ENCODE assay signal across 22 mouse cellular contexts in genomic region chr7:46899343-46899742, GRCm38 (mm10). TPM values are rescaled to one million over a fixed set of nuclear protein-coding genes. Genes with fewer than 3 reads are reported as not detected.
"Had no signal": no experiment of that assay in that cellular context is flagged by ENCODE, and none has a peak within 500 bp of the region (broad histone marks: within the 10 kb centered on the region; RNA-seq: fewer than 3 reads in every experiment).

No protein-coding gene starts in this region.

- H3K27me3 ChIP-seq: limb, embryonic 13.5 days; liver, embryonic 12.5 days; megakaryocyte, embryonic 14.5 days; neural tube, embryonic 15.5 days had no signal

- H3K4me2 ChIP-seq: limb, embryonic 13.5 days; liver, embryonic 12.5 days; lung, embryonic 14.5 days; midbrain, embryonic 11.5 days; neural tube, embryonic 15.5 days had no signal

- H3K9me3 ChIP-seq: limb, embryonic 13.5 days; liver, embryonic 12.5 days; megakaryocyte, embryonic 14.5 days; neural tube, embryonic 15.5 days had no signal

- H3K27ac ChIP-seq: limb, embryonic 13.5 days; macrophage; neural tube, embryonic 15.5 days had no signal

- ATAC-seq: intestine, postnatal 0 days; liver, embryonic 12.5 days had no signal

- H3K4me3 ChIP-seq: limb, embryonic 13.5 days; liver, embryonic 12.5 days; myocyte; neural tube, embryonic 15.5 days had no signal

- H3K4me1 ChIP-seq: limb, embryonic 13.5 days; neural tube, embryonic 15.5 days had no signal

- H3K9ac ChIP-seq: limb, embryonic 13.5 days; liver, embryonic 12.5 days; lung, embryonic 14.5 days; neural tube, embryonic 15.5 days had no signal

- DNase-seq: kidney, adult 8-10 months; kidney, postnatal 36 days; left cerebral cortex, postnatal 4 days; lung, embryonic 14.5 days; lung, postnatal 10 days; right cerebral cortex, adult 18-20 months; right cerebral cortex, postnatal 25 days had no signal

RNA-seq across cellular contexts. Expression of gene Ldhc, which starts 38.3 kb away (rescaled TPM):
- total RNA-seq: layer of hippocampus, adult 18-20 months; layer of hippocampus, postnatal 10 days; left cerebral cortex, postnatal 4 days had no signal
- polyA plus RNA-seq: intestine, postnatal 0 days; kidney, embryonic 16.5 days; limb, embryonic 13.5 days; macrophage; midbrain, embryonic 11.5 days; neural tube, embryonic 11.5 days; small intestine, adult 2 months; stomach, embryonic 16.5 days; urinary bladder, adult 2 months had no signal
